Mouse (Mus musculus): ENCODE measurements around the gene Pygb. TPM values are rescaled to one million over a fixed set of nuclear protein-coding genes. Genes with fewer than 3 reads are reported as not detected.

The Pygb gene
- polyA plus RNA-seq, 1 experiment from 2014 or later, result 38.9 TPM

DNA sequence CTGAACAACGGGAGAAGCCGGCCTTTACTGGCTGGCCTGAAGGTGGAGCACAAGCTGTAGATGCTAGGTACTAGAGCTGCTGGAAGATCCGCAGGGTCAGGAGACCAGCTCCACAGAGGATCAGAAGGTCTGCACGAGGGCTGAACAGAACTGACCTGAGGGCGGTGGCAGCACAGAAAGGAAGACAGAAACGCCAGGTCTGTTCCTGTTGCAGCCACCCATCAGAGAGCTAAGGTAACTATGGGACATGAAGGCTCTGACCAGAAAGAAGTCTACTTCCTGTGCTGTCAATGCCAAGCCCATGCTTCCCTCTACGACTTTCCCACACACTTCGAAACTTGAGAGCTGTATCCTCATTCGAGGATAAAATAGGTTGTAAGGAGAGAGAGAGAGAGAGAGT, 64.7 kb downstream of the Pygb start:
- no peak overlapping the region for H3K4me3 ChIP-seq (ENCODE audit: low read depth, low read length)
- no peaks in the 10 kb centered on the region for H3K27me3 ChIP-seq (ENCODE audit: control insufficient read depth, insufficient read depth, low read length)
- 82% methylated on average over 9 of the region's 9 CpGs for WGBS
- DNase-seq (ENCODE audit: low spot score) (no peak), ATAC-seq (replicated peaks; ENCODE audit: insufficient number of reproducible peaks, low FRiP score, low TSS enrichment, low read depth) (no peak)
- no peak overlapping the region for H3K4me2 ChIP-seq (ENCODE audit: low read depth, low read length)
- H3K9me3 ChIP-seq (replicated peaks; ENCODE audit: control insufficient read depth, low read length), result no peaks in the 10 kb centered on the region
- no peaks in the 10 kb centered on the region for H3K36me3 ChIP-seq (replicated peaks; ENCODE audit: control insufficient read depth, insufficient read depth, low read depth, low read length)
- no peaks in the 10 kb centered on the region for H3K4me1 ChIP-seq (ENCODE audit: control insufficient read depth, insufficient read depth, low read length)
- H3K27ac ChIP-seq (replicated peaks; ENCODE audit: low read depth, low read length), result no peak overlapping the region
- H3K9ac ChIP-seq (replicated peaks; ENCODE audit: low read length), result no peak overlapping the region

- no peak overlapping the region for H3K4me2 ChIP-seq (ENCODE audit: low read depth, low read length)
- ATAC-seq (replicated peaks; ENCODE audit: insufficient number of reproducible peaks, low FRiP score, low TSS enrichment, low read depth) (no peak), DNase-seq (ENCODE audit: low spot score) (no peak)
- no peak overlapping the region for H3K4me3 ChIP-seq (ENCODE audit: low read depth, low read length)
- H3K9ac ChIP-seq (replicated peaks; ENCODE audit: low read length), result no peak overlapping the region
- H3K9me3 ChIP-seq (replicated peaks; ENCODE audit: control insufficient read depth, low read length), result no peaks in the 10 kb centered on the region
- no peaks in the 10 kb centered on the region for H3K36me3 ChIP-seq (replicated peaks; ENCODE audit: control insufficient read depth, insufficient read depth, low read depth, low read length)
- H3K27ac ChIP-seq (replicated peaks; ENCODE audit: low read depth, low read length), result no peak overlapping the region
- no peaks in the 10 kb centered on the region for H3K27me3 ChIP-seq (ENCODE audit: control insufficient read depth, insufficient read depth, low read length)
- H3K4me1 ChIP-seq (ENCODE audit: control insufficient read depth, insufficient read depth, low read length), result no peaks in the 10 kb centered on the region
These were observed 68.7 kb downstream of the Pygb start for GRCm38 (mm10) chr2:150855186-150855585.

DNA sequence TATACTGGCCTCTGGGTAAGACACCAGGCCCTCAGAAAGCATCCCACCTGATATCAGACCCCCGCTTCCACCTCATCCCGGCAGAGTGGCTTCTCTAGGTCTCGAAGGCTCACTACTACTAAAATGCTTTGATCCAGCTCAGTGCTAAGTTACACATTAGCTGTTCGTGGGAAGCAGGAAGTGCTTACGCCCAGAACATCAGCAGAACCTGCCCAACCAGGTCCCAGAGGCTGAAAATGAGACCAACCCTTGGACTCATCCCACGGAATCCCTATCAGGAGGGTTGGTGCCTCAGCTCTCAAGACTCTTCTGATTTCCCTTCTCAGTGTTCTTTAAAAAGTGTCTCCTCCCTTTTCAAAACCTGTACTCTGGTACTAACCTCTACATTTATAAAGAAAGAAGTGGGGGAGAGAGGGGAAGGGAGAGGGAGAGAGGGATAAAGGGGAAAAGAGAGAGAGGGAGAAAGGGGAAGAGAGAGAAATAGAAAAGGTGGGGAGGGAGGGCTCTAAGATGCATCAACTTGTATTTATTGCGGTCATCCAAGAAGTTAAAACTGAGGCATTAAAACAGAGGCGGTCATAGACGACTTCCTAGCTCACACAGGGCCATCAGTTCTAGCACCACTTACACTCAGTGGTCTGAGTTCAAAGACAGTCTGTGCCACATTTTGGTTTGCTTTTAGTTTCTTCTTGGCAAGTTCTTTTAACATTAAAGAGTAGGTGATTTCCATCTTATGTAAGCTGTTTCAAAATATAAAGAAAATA, 72.4 kb downstream of the Pygb start:
- 92% methylated on average over 9 of the region's 9 CpGs for WGBS

GRCm38 (mm10) chr2:150859709-150860470, 73.4 kb downstream of the Pygb start:
- DNase-seq (ENCODE audit: low spot score) (no peak), ATAC-seq (replicated peaks; ENCODE audit: insufficient number of reproducible peaks, low FRiP score, low TSS enrichment, low read depth) (no peak)
- Histone ChIP-seq H3K4me3 (ENCODE audit: low read depth, low read length) (no peak overlapping the region), H3K4me2 (ENCODE audit: low read depth, low read length) (no peak overlapping the region), H3K4me1 (ENCODE audit: control insufficient read depth, insufficient read depth, low read length) (no peaks in the 10 kb centered on the region), H3K27me3 (ENCODE audit: control insufficient read depth, insufficient read depth, low read length) (no peaks in the 10 kb centered on the region), H3K9me3 (replicated peaks; ENCODE audit: control insufficient read depth, low read length) (no peaks in the 10 kb centered on the region), H3K36me3 (replicated peaks; ENCODE audit: control insufficient read depth, insufficient read depth, low read depth, low read length) (no peaks in the 10 kb centered on the region), H3K27ac (replicated peaks; ENCODE audit: low read depth, low read length) (no peak overlapping the region), H3K9ac (replicated peaks; ENCODE audit: low read length) (no peak overlapping the region)
- 80% methylated on average over 11 of the region's 11 CpGs for WGBS

More for the DNA sequence above, 72.4 kb downstream of the Pygb start:
- Histone ChIP-seq H3K9me3 (replicated peaks; ENCODE audit: control insufficient read depth, low read length) (no peaks in the 10 kb centered on the region), H3K4me3 (ENCODE audit: low read depth, low read length) (no peak overlapping the region), H3K27ac (replicated peaks; ENCODE audit: low read depth, low read length) (no peak overlapping the region), H3K4me1 (ENCODE audit: control insufficient read depth, insufficient read depth, low read length) (no peaks in the 10 kb centered on the region), H3K27me3 (ENCODE audit: control insufficient read depth, insufficient read depth, low read length) (no peaks in the 10 kb centered on the region), H3K36me3 (replicated peaks; ENCODE audit: control insufficient read depth, insufficient read depth, low read depth, low read length) (no peaks in the 10 kb centered on the region), H3K4me2 (ENCODE audit: low read depth, low read length) (no peak overlapping the region), H3K9ac (replicated peaks; ENCODE audit: low read length) (no peak overlapping the region)
- DNase-seq (ENCODE audit: low spot score) (no peak), ATAC-seq (replicated peaks; ENCODE audit: insufficient number of reproducible peaks, low FRiP score, low TSS enrichment, low read depth) (no peak)

DNA sequence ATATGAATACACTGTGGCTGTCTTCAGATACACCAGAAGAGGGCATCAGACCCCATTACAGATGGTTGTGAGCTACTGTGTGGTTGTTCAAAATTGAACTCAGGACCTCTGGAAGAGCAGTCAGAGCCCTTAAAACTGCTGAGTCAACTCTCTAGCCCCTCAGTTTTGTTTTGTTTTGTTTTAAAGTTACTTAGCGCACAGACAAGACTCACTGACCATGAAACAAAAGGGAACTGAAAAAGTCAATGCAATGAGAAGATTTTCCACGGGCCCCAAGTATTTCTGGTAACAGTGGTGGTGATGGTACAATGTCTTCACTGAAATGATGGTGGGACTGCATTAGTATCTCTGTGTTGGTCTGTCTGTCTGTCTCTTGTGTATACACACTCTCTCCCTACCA, 74.6 kb downstream of the Pygb start:
- DNase-seq (ENCODE audit: low spot score) (no peak), ATAC-seq (replicated peaks; ENCODE audit: insufficient number of reproducible peaks, low FRiP score, low TSS enrichment, low read depth) (no peak)
- Histone ChIP-seq H3K27ac (replicated peaks; ENCODE audit: low read depth, low read length) (no peak overlapping the region), H3K9ac (replicated peaks; ENCODE audit: low read length) (no peak overlapping the region), H3K27me3 (ENCODE audit: control insufficient read depth, insufficient read depth, low read length) (no peaks in the 10 kb centered on the region), H3K36me3 (replicated peaks; ENCODE audit: control insufficient read depth, insufficient read depth, low read depth, low read length) (no peaks in the 10 kb centered on the region), H3K4me3 (ENCODE audit: low read depth, low read length) (no peak overlapping the region), H3K4me2 (ENCODE audit: low read depth, low read length) (no peak overlapping the region), H3K9me3 (replicated peaks; ENCODE audit: control insufficient read depth, low read length) (no peaks in the 10 kb centered on the region), H3K4me1 (ENCODE audit: control insufficient read depth, insufficient read depth, low read length) (no peaks in the 10 kb centered on the region)
- WGBS, result 87% methylated on average over 2 of the region's 2 CpGs

GRCm38 (mm10) chr2:150867021-150867420, 80.5 kb downstream of the Pygb start:
- no peak for ATAC-seq (replicated peaks; ENCODE audit: insufficient number of reproducible peaks, low FRiP score, low TSS enrichment, low read depth)
- H3K27me3 ChIP-seq (ENCODE audit: control insufficient read depth, insufficient read depth, low read length), result no peaks in the 10 kb centered on the region
- no peak overlapping the region for H3K4me3 ChIP-seq (ENCODE audit: low read depth, low read length)
- 97% methylated on average over 2 of the region's 2 CpGs for WGBS
- H3K4me2 ChIP-seq (ENCODE audit: low read depth, low read length), result no peak overlapping the region
- no peak for DNase-seq (ENCODE audit: low spot score)
- no peaks in the 10 kb centered on the region for H3K4me1 ChIP-seq (ENCODE audit: control insufficient read depth, insufficient read depth, low read length)
- H3K36me3 ChIP-seq (replicated peaks; ENCODE audit: control insufficient read depth, insufficient read depth, low read depth, low read length), result no peaks in the 10 kb centered on the region
- no peak overlapping the region for H3K9ac ChIP-seq (replicated peaks; ENCODE audit: low read length)
- H3K9me3 ChIP-seq (replicated peaks; ENCODE audit: control insufficient read depth, low read length), result no peaks in the 10 kb centered on the region
- no peak overlapping the region for H3K27ac ChIP-seq (replicated peaks; ENCODE audit: low read depth, low read length)

GRCm38 (mm10) chr2:150869446-150869845, 82.9 kb downstream of the Pygb start:
- Histone ChIP-seq H3K4me1 (ENCODE audit: control insufficient read depth, insufficient read depth, low read length) (no peaks in the 10 kb centered on the region), H3K4me3 (ENCODE audit: low read depth, low read length) (no peak overlapping the region), H3K27me3 (ENCODE audit: control insufficient read depth, insufficient read depth, low read length) (no peaks in the 10 kb centered on the region), H3K9me3 (replicated peaks; ENCODE audit: control insufficient read depth, low read length) (no peaks in the 10 kb centered on the region), H3K4me2 (ENCODE audit: low read depth, low read length) (no peak overlapping the region), H3K36me3 (replicated peaks; ENCODE audit: control insufficient read depth, insufficient read depth, low read depth, low read length) (no peaks in the 10 kb centered on the region), H3K27ac (replicated peaks; ENCODE audit: low read depth, low read length) (no peak overlapping the region), H3K9ac (replicated peaks; ENCODE audit: low read length) (no peak overlapping the region)
- DNase-seq (ENCODE audit: low spot score) (no peak), ATAC-seq (replicated peaks; ENCODE audit: insufficient number of reproducible peaks, low FRiP score, low TSS enrichment, low read depth) (no peak)
- 88% methylated on average over 1 of the region's 1 CpGs for WGBS

DNA sequence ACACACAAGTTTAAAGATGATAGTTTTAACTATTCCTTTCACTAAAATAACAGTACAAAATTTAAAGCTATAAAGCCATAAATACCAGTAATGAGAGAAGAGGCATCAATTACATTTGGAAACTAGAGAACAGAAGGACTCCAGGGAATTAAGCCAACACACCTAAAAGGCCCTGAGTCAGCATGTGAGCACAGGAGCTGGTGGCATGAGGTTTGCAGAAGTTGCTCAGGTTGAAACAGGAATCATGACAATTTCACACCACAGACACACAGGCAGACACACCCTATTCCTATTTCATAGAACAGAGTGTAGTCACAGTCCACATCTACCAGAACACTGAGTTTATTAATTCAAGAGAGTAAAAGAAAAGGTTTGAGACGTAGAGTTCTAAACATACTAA, 88.0 kb downstream of the Pygb start:
- no peak for ATAC-seq (replicated peaks; ENCODE audit: insufficient number of reproducible peaks, low FRiP score, low TSS enrichment, low read depth)
- Histone ChIP-seq H3K27ac (replicated peaks; ENCODE audit: low read depth, low read length) (no peak overlapping the region), H3K36me3 (replicated peaks; ENCODE audit: control insufficient read depth, insufficient read depth, low read depth, low read length) (no peaks in the 10 kb centered on the region), H3K9me3 (replicated peaks; ENCODE audit: control insufficient read depth, low read length) (no peaks in the 10 kb centered on the region), H3K4me2 (ENCODE audit: low read depth, low read length) (no peak overlapping the region), H3K27me3 (ENCODE audit: control insufficient read depth, insufficient read depth, low read length) (no peaks in the 10 kb centered on the region), H3K4me3 (ENCODE audit: low read depth, low read length) (no peak overlapping the region), H3K9ac (replicated peaks; ENCODE audit: low read length) (no peak overlapping the region), H3K4me1 (ENCODE audit: control insufficient read depth, insufficient read depth, low read length) (no peaks in the 10 kb centered on the region)
- DNase-seq (ENCODE audit: low spot score), result no peak
- 86% methylated on average over 1 of the region's 1 CpGs for WGBS

Data from embryonic facial prominence, embryonic 11.5 days (tissue).